Mouse (Mus musculus) neural tube, embryonic 15.5 days (tissue): ENCODE results near the gene Ptpn3. TPM values are rescaled to one million over a fixed set of nuclear protein-coding genes. Genes with fewer than 3 reads are reported as not detected.

ENCODE experiments used
- ATAC-seq: fragments of 200-750 bp; cut with Nextera tagmentation; 2 replicates; pipeline ENCODE4 v1.8.0; 2017; ENCODE audit warnings: mild to moderate bottlenecking, moderate TSS enrichment, moderate library complexity; ENCODE audit not compliant: low FRiP score
- H3K27ac ChIP-seq: fragments of 300-500 bp; sonication (generic); replicated peaks from 2 replicates; pipeline ENCODE4 v1.5.1; 2015; ENCODE audit warnings: mild to moderate bottlenecking, inconsistent platforms
- H3K27me3 ChIP-seq: fragments of 300-500 bp; sonication (generic); replicated peaks from 2 replicates; pipeline ENCODE4 v1.6.1; 2015; ENCODE audit warnings: inconsistent platforms
- H3K36me3 ChIP-seq: fragments of 300-500 bp; sonication (generic); 2 replicates; pipeline ENCODE4 v1.6.1; 2015; ENCODE audit warnings: inconsistent platforms
- H3K4me1 ChIP-seq: fragments of 300-500 bp; sonication (generic); 2 replicates; pipeline ENCODE4 v1.6.1; 2015; ENCODE audit warnings: inconsistent platforms
- H3K4me2 ChIP-seq: fragments of 300-500 bp; sonication (generic); 2 replicates; pipeline ENCODE4 v1.6.1; 2015; ENCODE audit warnings: inconsistent platforms, mild to moderate bottlenecking, moderate library complexity
- H3K4me3 ChIP-seq: fragments of 300-500 bp; sonication (generic); replicated peaks from 2 replicates; pipeline ENCODE4 v1.5.1; 2015; ENCODE audit warnings: mild to moderate bottlenecking, inconsistent platforms
- H3K9ac ChIP-seq: fragments of 300-500 bp; sonication (generic); replicated peaks from 2 replicates; pipeline ENCODE4 v1.6.1; 2015; ENCODE audit warnings: mild to moderate bottlenecking, inconsistent platforms
- H3K9me3 ChIP-seq: fragments of 300-500 bp; sonication (generic); replicated peaks from 2 replicates; pipeline ENCODE4 v1.6.1; 2016; ENCODE audit warnings: inconsistent platforms
- WGBS: fragments of 180-500 bp; shearing (Covaris S2); methylation state at CpG from one replicate; pipeline ENCODE4 v1.1.7; 2015; ENCODE audit warnings: mixed read lengths; 5-methylcytosine and 5-hydroxymethylcytosine counted together
- polyA plus RNA-seq: library from polyadenylated mRNA; unstranded; fragments of >200 nt; fragmentation: Nextera tagmentation; extraction: Ambion mirVana; gene quantifications from 2 replicates; pipeline ENCODE4 v1.2.1, GENCODE M21; 2015

Ptpn3 gene
- polyA plus RNA-seq, result 3.9 and 5.0 TPM in 2 replicates

- Histone ChIP-seq H3K4me2 (peak within 1 kb of the TSS; percentile 90), H3K27ac (peak within 1 kb of the TSS; percentile 76), H3K4me3 (peak within 1 kb of the TSS; percentile 62), H3K36me3 (no peaks in the 10 kb centered on the region), H3K27me3 (peaks cover 14% of the 10 kb centered on the region), H3K4me1 (peaks cover 42% of the 10 kb centered on the region), H3K9ac (peak within 1 kb of the TSS; percentile 60), H3K9me3 (no peaks in the 10 kb centered on the region)
- peak; percentile 82 for ATAC-seq
- WGBS, result under 1% methylated on average over 42 of the region's 42 CpGs
These were observed at the start of gene Ptpn3 for GRCm38 (mm10) chr4:57301410-57302313. Gene Ptpn3, minus strand, starts transcription at chr4:57301837.

DNA sequence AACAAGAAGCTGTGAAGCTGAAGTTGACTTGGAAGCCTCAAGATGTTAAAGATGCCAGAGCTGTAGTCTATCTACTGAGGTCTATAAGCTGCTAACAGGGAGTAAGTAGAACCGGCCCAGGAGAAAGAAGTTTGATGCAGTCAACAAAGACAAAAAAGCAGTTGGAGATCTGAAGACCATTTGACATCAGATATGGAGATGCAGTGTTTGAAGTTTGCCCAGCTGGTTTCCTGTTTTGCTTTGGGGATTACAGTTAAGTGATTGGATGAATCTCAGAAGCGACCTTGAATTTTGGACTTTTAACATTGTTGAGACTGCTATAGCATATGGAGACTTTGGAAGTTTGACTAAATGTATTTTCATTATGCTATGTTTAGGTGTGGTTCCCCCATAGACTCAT lies 48.9 kb upstream of the Ptpn3 start:
- Histone ChIP-seq H3K36me3 (no peaks in the 10 kb centered on the region), H3K27ac (no peak overlapping the region), H3K9me3 (no peaks in the 10 kb centered on the region), H3K4me3 (no peak overlapping the region), H3K4me2 (no peak overlapping the region), H3K4me1 (no peaks in the 10 kb centered on the region), H3K27me3 (no peaks in the 10 kb centered on the region), H3K9ac (no peak overlapping the region)
- no peak for ATAC-seq
- WGBS, result 92% methylated on average over 2 of the region's 2 CpGs

GRCm38 (mm10) chr4:57343996-57344395 lies 42.4 kb upstream of the Ptpn3 start:
- no peaks in the 10 kb centered on the region for H3K36me3 ChIP-seq
- no peak overlapping the region for H3K4me2 ChIP-seq
- no peaks in the 10 kb centered on the region for H3K4me1 ChIP-seq
- no peak overlapping the region for H3K9ac ChIP-seq
- no peaks in the 10 kb centered on the region for H3K27me3 ChIP-seq
- H3K9me3 ChIP-seq, result no peaks in the 10 kb centered on the region
- H3K4me3 ChIP-seq, result no peak overlapping the region
- 85% methylated on average over 7 of the region's 7 CpGs for WGBS
- H3K27ac ChIP-seq, result no peak overlapping the region
- no peak for ATAC-seq

DNA sequence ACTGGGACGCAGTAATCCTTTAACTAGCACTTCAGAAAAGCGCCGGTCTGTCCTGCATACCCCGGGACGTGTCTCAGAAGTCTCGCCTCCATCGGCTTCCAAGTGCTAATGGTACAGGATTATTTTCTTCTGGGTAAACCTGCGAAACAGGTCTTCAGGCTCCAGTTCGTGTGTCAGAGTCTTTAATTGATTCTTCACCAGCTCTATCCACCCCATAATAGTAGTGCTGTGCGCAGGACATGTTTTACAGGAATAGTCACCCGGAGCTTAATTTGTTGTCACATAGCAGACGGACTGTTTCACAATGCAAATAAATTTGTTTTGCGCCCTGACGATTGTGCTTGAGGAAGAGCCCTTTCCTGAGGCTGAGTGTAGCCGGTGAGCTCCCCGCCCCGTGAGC lies 37.3 kb upstream of the Ptpn3 start:
- Histone ChIP-seq H3K27ac (no peak overlapping the region), H3K4me3 (no peak overlapping the region), H3K9me3 (no peaks in the 10 kb centered on the region), H3K27me3 (no peaks in the 10 kb centered on the region), H3K4me1 (no peaks in the 10 kb centered on the region), H3K36me3 (no peaks in the 10 kb centered on the region), H3K9ac (no peak overlapping the region), H3K4me2 (no peak overlapping the region)
- WGBS, result 91% methylated on average over 17 of the region's 17 CpGs
- ATAC-seq, result no peak

GRCm38 (mm10) chr4:57338061-57338460 lies 36.4 kb upstream of the Ptpn3 start:
- Histone ChIP-seq H3K9me3 (no peaks in the 10 kb centered on the region), H3K4me2 (no peak overlapping the region), H3K27ac (no peak overlapping the region), H3K27me3 (no peaks in the 10 kb centered on the region), H3K9ac (no peak overlapping the region), H3K4me1 (no peaks in the 10 kb centered on the region), H3K36me3 (no peaks in the 10 kb centered on the region), H3K4me3 (no peak overlapping the region)
- 93% methylated on average over 9 of the region's 9 CpGs for WGBS
- no peak for ATAC-seq

DNA sequence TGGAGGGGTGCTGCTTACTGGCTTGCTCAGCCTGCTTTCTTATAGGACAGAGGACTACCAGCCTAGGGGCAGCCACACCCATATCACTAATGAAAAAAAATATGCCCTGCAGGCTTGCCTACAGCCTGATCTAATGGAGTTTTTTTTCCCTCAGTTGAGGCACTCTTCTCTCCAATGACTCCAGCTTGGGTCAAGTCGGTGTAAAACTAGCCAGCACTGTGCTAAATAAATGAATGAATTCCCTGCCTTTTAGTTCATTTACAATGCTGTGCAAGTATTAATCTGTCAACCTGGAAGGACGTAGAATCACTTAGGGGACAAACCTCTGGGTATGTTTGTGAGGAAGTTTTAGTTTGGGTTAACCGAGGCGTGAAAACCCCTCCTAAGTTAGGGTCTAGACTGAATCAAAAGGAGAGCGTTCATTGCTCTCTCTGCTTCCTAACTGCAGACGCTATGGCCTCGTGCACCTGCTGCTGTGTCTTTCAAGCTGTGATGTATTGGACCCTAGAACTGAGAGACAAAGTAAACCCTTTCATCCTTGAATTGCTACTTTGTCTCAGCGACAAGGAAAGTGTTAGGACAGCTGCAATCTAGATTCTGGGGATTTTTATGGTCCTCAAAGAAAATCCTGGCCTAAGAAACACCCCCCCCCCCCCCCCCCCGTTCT lies 33.5 kb upstream of the Ptpn3 start:
- no peak for ATAC-seq
- H3K4me2 ChIP-seq, result no peak overlapping the region
- 16% methylated on average over 9 of the region's 9 CpGs for WGBS
- no peak overlapping the region for H3K4me3 ChIP-seq
- H3K9ac ChIP-seq, result no peak overlapping the region
- H3K9me3 ChIP-seq, result no peaks in the 10 kb centered on the region
- H3K27me3 ChIP-seq, result no peaks in the 10 kb centered on the region
- H3K36me3 ChIP-seq, result no peaks in the 10 kb centered on the region
- no peak overlapping the region for H3K27ac ChIP-seq
- no peaks in the 10 kb centered on the region for H3K4me1 ChIP-seq

DNA sequence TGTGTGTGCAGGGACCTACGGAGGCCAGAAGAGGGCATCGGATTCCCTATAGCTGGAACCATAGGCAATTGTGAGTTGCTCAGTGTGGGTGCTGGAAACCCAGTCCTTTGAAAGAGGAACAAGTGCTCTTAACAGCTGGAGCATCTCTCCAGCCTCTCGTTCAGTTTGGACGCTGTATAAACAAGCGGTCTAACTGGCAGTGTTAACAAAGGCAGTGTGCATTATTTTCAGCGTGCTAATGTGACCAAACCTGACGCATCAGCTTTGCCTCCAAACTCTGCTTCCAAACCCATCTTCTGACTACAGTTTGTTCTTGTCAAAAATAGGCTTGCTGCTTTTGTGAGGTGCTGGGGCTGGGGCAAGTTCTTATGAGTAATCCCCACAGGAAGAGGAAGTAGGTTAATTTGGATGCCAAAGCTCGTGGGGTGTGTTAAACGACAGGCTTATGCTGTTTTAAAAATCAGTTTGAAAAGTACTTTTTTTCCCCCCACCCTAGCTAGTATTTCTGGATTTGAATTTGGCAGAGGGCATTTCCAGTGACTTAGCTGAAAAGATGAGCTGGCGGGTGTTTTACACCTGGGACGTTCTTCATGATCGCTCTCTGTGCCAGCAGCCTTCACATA lies 32.4 kb upstream of the Ptpn3 start:
- Histone ChIP-seq H3K9me3 (no peaks in the 10 kb centered on the region), H3K27ac (no peak overlapping the region), H3K4me1 (no peaks in the 10 kb centered on the region), H3K36me3 (no peaks in the 10 kb centered on the region), H3K4me2 (no peak overlapping the region), H3K9ac (no peak overlapping the region), H3K4me3 (no peak overlapping the region), H3K27me3 (no peaks in the 10 kb centered on the region)
- WGBS, result 90% methylated on average over 12 of the region's 12 CpGs
- no peak for ATAC-seq

DNA sequence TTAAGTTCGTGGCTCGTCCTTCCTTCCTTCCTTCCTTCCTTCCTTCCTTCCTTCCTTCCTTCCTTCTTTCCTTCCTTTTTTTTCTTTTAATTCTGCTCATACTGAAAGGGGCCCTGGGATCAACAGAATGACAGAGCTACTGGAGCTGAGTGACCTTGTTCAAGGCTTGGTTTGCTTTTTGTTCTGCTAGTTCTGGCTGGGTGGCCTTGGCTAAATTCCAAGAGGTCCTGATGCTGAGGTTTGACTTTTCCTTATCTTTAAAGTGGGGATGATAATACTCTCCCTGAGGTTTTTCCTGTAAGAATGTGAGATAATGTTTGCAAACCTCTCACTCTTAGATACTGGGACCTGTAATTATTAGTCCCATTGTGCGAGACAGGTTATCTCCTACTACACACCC lies 30.9 kb upstream of the Ptpn3 start:
- Histone ChIP-seq H3K9me3 (no peaks in the 10 kb centered on the region), H3K27ac (no peak overlapping the region), H3K4me1 (no peaks in the 10 kb centered on the region), H3K27me3 (no peaks in the 10 kb centered on the region), H3K4me3 (no peak overlapping the region), H3K4me2 (no peak overlapping the region), H3K9ac (no peak overlapping the region), H3K36me3 (no peaks in the 10 kb centered on the region)
- 92% methylated on average over 3 of the region's 3 CpGs for WGBS
- ATAC-seq, result no peak

- no peaks in the 10 kb centered on the region for H3K27me3 ChIP-seq
- no peak for ATAC-seq
- H3K27ac ChIP-seq, result no peak overlapping the region
- H3K4me2 ChIP-seq, result peak overlapping the region; percentile 22; the same call in 1 of the 2 replicates
- H3K9me3 ChIP-seq, result no peaks in the 10 kb centered on the region
- H3K36me3 ChIP-seq, result no peaks in the 10 kb centered on the region
- H3K4me1 ChIP-seq, result peaks cover 15% of the 10 kb centered on the region
- H3K9ac ChIP-seq, result no peak overlapping the region
- no peak overlapping the region for H3K4me3 ChIP-seq
- WGBS, result 41% methylated on average over 23 of the region's 23 CpGs
These were observed 19.1 kb upstream of the Ptpn3 start for GRCm38 (mm10) chr4:57320606-57321327.

- no peak for ATAC-seq
- Histone ChIP-seq H3K36me3 (no peaks in the 10 kb centered on the region), H3K4me3 (no peak overlapping the region), H3K4me1 (peaks cover 15% of the 10 kb centered on the region), H3K9ac (no peak overlapping the region), H3K27ac (peak overlapping the region; percentile 52), H3K4me2 (no peak overlapping the region), H3K27me3 (no peaks in the 10 kb centered on the region), H3K9me3 (no peaks in the 10 kb centered on the region)
- WGBS, result 49% methylated on average over 10 of the region's 10 CpGs
These were observed 17.0 kb upstream of the Ptpn3 start for GRCm38 (mm10) chr4:57318525-57319212.
